Mouse (Mus musculus) skeletal muscle tissue, adult 2 months (tissue): ENCODE measurements around the gene Wipf3.

Experiments used
- DNase-seq: peaks from one replicate; pipeline ENCODE4 v3.0.0-alpha.2; 2012; ENCODE audit warnings: low read depth, low spot score

The Wipf3 gene

GRCm38 (mm10) chr6:54432191-54432590 lies 2.8 kb downstream of the Wipf3 start:
- no peak for DNase-seq

- DNase-seq, result no peak
Measured at GRCm38 (mm10) chr6:54432806-54433545, 3.6 kb downstream of the Wipf3 start.

- DNase-seq, result no peak
Measured at GRCm38 (mm10) chr6:54434171-54434570, 4.8 kb downstream of the Wipf3 start.

- no peak for DNase-seq
Measured at GRCm38 (mm10) chr6:54435663-54436062, 6.3 kb downstream of the Wipf3 start.

- no peak for DNase-seq
Measured at GRCm38 (mm10) chr6:54436286-54436685, 6.9 kb downstream of the Wipf3 start.

GRCm38 (mm10) chr6:54438510-54438909 lies 9.1 kb downstream of the Wipf3 start:
- DNase-seq, result no peak

- DNase-seq, result no peak
Measured at GRCm38 (mm10) chr6:54440658-54441057, 11.3 kb downstream of the Wipf3 start.

GRCm38 (mm10) chr6:54443657-54444056 lies 14.3 kb downstream of the Wipf3 start:
- no peak for DNase-seq

GRCm38 (mm10) chr6:54444086-54444485 lies 14.7 kb downstream of the Wipf3 start:
- DNase-seq, result no peak

GRCm38 (mm10) chr6:54445249-54445818 lies 15.9 kb downstream of the Wipf3 start:
- DNase-seq, result no peak

- DNase-seq, result no peak
Measured at GRCm38 (mm10) chr6:54447353-54447752, 17.9 kb downstream of the Wipf3 start.

- no peak for DNase-seq
Measured at GRCm38 (mm10) chr6:54459661-54460060, 30.3 kb downstream of the Wipf3 start.

GRCm38 (mm10) chr6:54460172-54460914 lies 30.9 kb downstream of the Wipf3 start:
- DNase-seq, result peak; percentile 42

- DNase-seq, result peak; percentile 92
Measured at GRCm38 (mm10) chr6:54460915-54461671, 31.7 kb downstream of the Wipf3 start.

GRCm38 (mm10) chr6:54462766-54463165 lies 33.4 kb downstream of the Wipf3 start:
- no peak for DNase-seq

- no peak for DNase-seq
Measured at GRCm38 (mm10) chr6:54463701-54464458, 34.5 kb downstream of the Wipf3 start.

- DNase-seq, result no peak
Measured at GRCm38 (mm10) chr6:54464926-54465325, 35.5 kb downstream of the Wipf3 start.

- DNase-seq, result peak; percentile 68
Measured at GRCm38 (mm10) chr6:54467371-54467770, 38.0 kb downstream of the Wipf3 start.

GRCm38 (mm10) chr6:54471866-54472265 lies 42.5 kb downstream of the Wipf3 start:
- no peak for DNase-seq

GRCm38 (mm10) chr6:54472846-54473715 lies 43.7 kb downstream of the Wipf3 start:
- DNase-seq, result no peak
